Mouse (Mus musculus): ENCODE data around the gene Efhc1.
A peak's percentile ranks its signal among the peaks of the same experiment; 100 is the strongest.

Efhc1 gene

GRCm38 (mm10) chr1:21006775-21007174 is 55.3 kb downstream of the Efhc1 start:
- DNase-seq (ENCODE audit: low spot score in 2 of 2), result no peak

GRCm38 (mm10) chr1:21007941-21008701 is 56.7 kb downstream of the Efhc1 start:
- DNase-seq (ENCODE audit: low spot score in 2 of 2), result no peak

- DNase-seq (ENCODE audit: low spot score in 2 of 2), result peak in 1 of 2 experiments; percentile 65
These were observed 57.5 kb downstream of the Efhc1 start for GRCm38 (mm10) chr1:21008891-21009290.

- no peak for DNase-seq (ENCODE audit: low spot score in 2 of 2)
These were observed 58.9 kb downstream of the Efhc1 start for GRCm38 (mm10) chr1:21010282-21010800.

GRCm38 (mm10) chr1:21014463-21014862 is 63.0 kb downstream of the Efhc1 start:
- peak; percentile 74 to 84 for DNase-seq (ENCODE audit: low spot score in 2 of 2)

DNA sequence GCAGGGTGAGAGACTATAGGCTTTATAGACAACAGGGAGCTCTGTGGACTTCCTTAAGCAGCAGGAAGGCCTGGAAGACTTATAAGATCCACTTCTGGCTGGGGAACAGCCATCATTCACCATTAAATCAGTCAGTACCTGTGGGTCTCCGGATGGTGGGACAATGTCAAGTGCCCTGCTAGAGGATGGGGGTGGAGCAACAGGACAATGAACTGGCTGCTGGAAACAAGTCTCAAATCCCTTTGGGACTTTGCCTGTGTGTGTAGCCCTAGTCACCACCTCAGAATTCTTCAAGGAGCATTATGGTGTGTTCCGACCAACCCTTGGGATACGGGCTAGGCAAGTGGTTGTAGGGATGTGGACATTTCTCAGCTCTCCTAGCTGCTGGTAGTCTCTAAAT is 71.7 kb downstream of the Efhc1 start:
- DNase-seq (ENCODE audit: low spot score in 2 of 2), result no peak

GRCm38 (mm10) chr1:21025203-21025602 is 73.8 kb downstream of the Efhc1 start:
- DNase-seq (ENCODE audit: low spot score in 2 of 2), result no peak

- no peak for DNase-seq (ENCODE audit: low spot score in 2 of 2)
These were observed 75.1 kb downstream of the Efhc1 start for GRCm38 (mm10) chr1:21026534-21026933.

- DNase-seq (ENCODE audit: low spot score in 2 of 2), result no peak
These were observed 77.6 kb downstream of the Efhc1 start for GRCm38 (mm10) chr1:21029000-21029399.

DNA sequence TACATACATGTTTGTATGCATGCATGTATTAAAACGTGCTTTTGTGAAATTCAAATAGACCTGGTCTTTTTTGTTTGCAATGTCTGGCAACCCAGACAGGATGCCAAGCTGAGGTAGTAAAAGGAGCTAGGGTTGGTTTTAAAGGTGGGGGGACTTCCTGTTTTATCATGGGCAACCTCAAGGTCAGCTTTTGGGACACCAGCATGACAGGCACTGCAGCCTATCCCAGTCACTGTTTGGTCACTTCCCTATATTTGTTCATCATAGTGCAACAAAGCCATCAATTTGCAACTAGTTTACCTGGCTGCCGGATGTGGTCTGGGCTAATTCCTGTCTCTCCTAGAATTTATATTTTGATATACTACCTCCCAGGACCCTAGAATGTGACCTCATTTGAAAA is 80.2 kb downstream of the Efhc1 start:
- no peak for DNase-seq (ENCODE audit: low spot score in 2 of 2)

GRCm38 (mm10) chr1:21033065-21033791 is 81.8 kb downstream of the Efhc1 start:
- DNase-seq (ENCODE audit: low spot score in 2 of 2), result no peak

- DNase-seq (ENCODE audit: low spot score in 2 of 2), result no peak
These were observed 82.3 kb downstream of the Efhc1 start for GRCm38 (mm10) chr1:21033792-21034119.

DNA sequence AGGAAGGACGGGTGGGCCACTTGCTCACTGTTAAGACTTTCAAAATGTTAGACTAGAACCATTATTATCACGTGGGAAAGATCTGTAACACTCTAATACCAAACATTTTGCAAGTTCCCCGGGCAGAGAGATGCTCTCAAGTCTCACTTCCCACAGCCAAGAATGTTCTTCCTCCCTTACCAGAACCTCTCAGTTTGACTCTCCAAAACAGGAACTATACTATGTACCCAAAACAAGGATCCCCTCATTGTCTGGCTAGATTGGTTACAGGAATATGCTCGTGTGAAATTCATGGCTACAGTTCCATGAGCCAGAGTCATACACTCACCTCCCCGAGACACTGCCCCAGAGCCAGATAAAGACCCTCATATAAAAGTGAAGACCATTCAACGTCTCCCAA is 84.5 kb downstream of the Efhc1 start:
- DNase-seq (ENCODE audit: low spot score in 2 of 2), result no peak

GRCm38 (mm10) chr1:21037881-21038601 is 86.6 kb downstream of the Efhc1 start:
- DNase-seq (ENCODE audit: low spot score in 2 of 2), result no peak

- DNase-seq (ENCODE audit: low spot score in 2 of 2), result no peak
These were observed 88.1 kb downstream of the Efhc1 start for GRCm38 (mm10) chr1:21039564-21039963.

DNA sequence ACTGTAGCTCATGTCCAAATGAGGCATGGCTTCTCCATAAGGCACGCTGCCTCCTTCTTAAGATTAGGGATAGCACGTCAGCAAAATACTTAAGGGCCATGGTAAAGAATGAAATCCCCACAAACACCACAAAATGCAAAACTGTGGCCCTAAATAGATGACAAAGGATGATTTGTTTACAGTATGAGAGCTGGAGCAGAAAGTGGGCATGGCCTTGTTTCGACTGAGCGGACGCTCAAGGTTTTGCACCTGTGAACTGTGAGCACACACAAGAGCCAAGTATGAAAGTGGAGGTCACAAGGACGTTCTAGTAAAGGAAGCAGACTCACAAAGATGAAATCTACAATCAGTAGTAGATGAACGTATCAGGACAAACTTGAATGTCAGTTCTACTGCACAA is 88.7 kb downstream of the Efhc1 start:
- DNase-seq (ENCODE audit: low spot score in 2 of 2), result no peak
